Mouse (Mus musculus): Measurements from ENCODE around the gene Ciapin1.
"Not testable (repeated sequence)": the region's sequence is repeated elsewhere in the genome, so short reads cannot be mapped to it uniquely, and the experiment has no call there.

DNA sequence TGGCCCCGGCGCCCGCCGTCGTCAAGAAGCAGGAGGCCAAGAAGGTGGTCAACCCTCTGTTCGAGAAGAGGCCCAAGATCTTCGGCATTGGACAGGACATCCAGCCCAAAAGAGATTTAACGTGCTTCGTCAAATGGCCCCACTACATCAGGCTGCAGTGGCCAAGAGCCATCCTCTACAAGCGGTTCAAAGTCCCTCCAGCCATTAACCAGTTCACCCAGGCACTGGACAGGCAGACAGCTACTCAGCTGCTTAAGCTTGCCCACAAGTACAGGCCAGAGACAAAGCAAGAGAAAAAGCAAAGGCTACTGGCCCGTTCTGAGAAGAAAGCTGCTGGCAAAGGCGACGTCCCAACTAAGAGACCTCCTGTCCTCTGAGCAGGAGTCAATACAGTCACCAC, 2.4 kb downstream of the Ciapin1 start:
- TF ChIP-seq POLR2A (IDR thresholded peaks at IDR 0.05; ENCODE audit: borderline replicate concordance, extremely low read depth, low read depth, low read length); CTCF (IDR thresholded peaks at IDR 0.05; ENCODE audit: insufficient read depth, low read length): not testable (repeated sequence)

Measured in lung, adult 2 months (tissue).